Mouse (Mus musculus) liver, embryonic 14.5 days (tissue): ENCODE results near the gene Mrc1.

ENCODE experiments used
- CTCF ChIP-seq: IDR thresholded peaks from 2 replicates; pipeline ENCODE4 v1.5.1; 2016; ENCODE audit warnings: antibody characterized with exemption, low read depth, control low read depth
- EP300 ChIP-seq: IDR thresholded peaks from 2 replicates; pipeline ENCODE4 v1.6.1; 2016; ENCODE audit warnings: antibody characterized with exemption, low read depth

DNA sequence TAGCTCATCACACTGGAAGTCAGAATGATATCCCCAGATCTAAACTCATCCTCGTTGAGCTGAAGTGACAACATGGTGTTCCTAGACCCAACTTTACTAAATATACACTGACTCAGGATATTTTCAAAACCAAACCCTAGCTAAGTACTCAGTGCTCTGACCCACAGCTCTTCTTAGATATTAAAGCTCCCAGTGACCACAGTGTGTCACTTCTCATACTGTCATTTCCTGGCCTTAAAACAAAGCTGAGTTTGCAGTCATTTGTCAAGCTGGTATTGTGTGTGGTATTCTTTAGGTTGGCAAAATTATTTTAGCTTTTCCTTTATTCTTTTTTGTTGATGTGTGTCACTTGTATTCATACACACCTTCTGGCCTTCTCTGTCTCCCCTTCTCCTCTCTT is 18.5 kb upstream of the Mrc1 start:
- TF ChIP-seq CTCF: no peak
- no peak for TF ChIP-seq EP300
